Mouse (Mus musculus): ENCODE data around the gene Tdrd3.

Gene Tdrd3

GRCm38 (mm10) chr14:87415808-87416721 is at the start of gene Tdrd3:
Gene Tdrd3, plus strand, starts transcription at chr14:87416639.
- peak; percentile 92 to 95 for DNase-seq

- no peak for DNase-seq
Observed at GRCm38 (mm10) chr14:87367169-87367568, 49.3 kb upstream of the Tdrd3 start.

DNA sequence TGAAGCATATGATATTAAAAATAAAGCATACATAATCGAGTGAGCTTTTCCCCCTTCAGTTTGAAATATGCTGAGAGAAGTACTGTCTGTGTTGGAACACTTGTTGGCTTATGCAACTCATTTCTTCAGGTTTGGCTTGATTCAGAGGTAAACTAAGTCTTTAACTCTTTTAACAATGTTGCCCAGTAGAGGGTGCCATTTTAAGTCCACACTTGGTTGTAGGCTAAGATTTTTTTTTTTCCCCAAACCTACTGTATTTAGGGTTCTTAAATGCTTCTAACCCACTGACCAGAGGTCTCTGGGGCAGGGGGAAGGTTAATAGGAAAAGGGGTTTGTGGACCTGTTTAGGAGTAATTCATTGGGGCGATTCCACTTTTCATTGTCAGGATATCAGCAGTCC is 33.4 kb upstream of the Tdrd3 start:
- DNase-seq: no peak

DNA sequence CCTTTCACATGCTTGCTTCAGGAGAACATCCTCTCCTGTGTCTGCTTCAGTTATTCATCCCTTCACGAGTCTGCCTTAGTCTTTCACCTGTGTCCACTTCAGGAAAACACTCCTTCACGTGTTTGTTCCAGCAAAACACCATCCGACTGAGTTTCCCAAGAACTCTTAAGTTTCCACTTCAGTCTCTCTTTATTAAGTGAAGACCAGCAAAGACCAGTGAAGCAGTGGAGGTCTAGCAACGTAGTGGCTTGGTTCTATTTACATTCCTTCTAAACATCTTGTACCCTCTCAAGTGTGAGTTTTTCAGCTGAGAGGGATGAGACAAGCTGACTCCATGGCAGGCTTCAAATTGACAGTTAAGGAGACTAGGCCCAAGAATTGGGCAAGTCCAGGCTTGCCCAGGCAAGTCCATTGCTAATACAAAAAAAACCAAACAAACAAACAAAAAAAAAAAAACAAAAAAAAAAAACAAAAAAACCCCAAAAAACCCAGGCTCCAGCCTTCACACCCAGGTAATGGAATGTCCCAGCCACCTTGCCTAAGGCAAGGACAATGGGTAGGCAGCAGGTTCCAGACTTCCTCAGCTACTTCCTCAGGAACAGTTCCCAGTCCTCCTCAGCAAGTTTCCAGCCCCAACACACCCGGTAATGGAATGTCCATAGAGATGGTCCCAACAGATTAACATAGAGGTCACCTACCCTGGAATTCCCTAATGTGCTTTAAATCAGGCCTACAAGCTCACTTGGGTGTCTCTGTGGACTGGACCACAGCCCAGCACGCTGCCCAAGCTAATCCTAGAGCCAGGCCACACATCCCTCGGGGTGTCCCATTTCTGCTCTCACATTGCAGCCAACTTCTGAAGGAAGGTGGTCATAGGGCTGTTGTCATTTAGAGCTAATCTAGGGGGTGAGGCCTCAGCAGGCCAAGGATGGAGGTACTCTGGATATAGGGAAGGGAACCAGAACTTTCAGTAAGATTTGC is 31.9 kb upstream of the Tdrd3 start:
- no peak for DNase-seq

- no peak for DNase-seq
Observed at GRCm38 (mm10) chr14:87393096-87393495, 23.3 kb upstream of the Tdrd3 start.

DNA sequence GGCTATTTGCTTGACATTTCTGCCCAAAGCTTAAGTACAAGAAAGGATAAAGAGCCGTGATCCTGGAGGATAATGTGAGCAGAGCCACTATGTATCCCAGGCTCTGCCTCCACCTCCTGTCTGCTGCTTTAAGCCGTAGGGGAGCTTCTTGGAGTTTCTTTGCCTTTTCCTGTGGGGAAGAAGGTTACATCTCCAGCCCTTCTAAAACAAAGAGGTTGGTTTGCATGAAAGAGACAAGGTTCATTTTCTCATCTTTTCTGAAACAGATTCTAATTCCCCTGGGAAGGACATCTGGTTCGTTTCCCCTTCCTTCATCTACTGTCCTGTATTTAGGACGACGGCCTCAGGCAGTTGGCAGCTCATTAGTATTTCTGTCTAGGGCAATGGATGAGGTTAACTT is 19.8 kb upstream of the Tdrd3 start:
- no peak for DNase-seq

DNA sequence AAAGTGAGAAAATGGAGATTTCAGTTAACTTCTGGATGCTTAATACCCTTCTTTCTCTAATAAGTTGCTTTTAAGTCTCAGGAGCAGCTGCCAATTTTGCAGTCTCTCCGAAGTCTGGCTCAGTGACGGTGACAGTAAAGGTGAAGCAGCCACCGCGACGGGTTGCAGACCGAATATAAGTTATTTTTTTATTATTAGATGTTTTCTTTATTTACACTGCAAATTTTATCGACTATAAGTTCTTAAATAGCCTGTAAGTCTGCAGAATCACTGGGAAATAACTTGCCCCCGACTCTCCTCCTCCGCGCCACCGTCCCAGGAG is 992 bp upstream of the Tdrd3 start:
- no peak for DNase-seq

GRCm38 (mm10) chr14:87416755-87417690 is 584 bp downstream of the Tdrd3 start:
- peak; percentile 53 to 66 for DNase-seq

DNA sequence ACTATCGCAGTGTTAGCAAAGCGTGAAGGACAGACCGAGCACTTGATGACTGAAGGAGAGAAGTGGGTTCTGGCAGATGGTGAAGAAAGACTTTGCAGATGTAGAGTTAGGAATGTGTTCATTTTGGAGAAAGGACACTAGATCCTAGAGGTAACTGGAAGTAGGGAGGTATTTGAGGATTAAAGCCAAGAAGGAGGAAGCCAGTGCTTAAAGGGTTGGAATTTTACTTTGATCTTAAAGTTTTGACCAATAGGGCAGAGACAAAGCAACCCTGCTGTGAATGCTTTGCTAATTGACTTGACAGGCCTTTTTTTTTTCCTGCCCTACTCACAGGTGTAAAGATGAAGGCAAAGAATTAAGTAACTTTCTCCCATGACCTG is 1.2 kb downstream of the Tdrd3 start:
- DNase-seq: no peak

DNA sequence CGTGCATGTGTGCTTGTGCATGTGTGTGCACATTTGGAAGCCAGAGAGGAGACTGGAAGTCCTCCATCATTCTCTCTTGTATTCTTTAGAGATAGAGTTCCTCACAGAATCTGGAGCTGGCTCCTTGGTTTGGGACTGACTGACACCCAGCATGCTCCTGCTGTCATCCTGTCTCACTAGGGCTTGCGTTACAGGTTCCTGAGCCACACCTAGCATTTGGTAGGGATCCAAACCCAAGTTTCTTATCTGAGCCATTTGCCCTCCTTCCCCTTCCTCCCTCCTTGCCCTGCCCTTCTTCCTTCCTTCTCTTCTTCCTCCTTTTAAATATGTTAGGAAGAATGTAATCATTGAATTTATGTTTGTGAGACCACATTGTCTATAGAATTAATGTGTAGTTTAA is 3.3 kb downstream of the Tdrd3 start:
- no peak for DNase-seq

- DNase-seq: no peak
Observed at GRCm38 (mm10) chr14:87420576-87420975, 4.1 kb downstream of the Tdrd3 start.

GRCm38 (mm10) chr14:87422432-87422831 is 6.0 kb downstream of the Tdrd3 start:
- no peak for DNase-seq

DNA sequence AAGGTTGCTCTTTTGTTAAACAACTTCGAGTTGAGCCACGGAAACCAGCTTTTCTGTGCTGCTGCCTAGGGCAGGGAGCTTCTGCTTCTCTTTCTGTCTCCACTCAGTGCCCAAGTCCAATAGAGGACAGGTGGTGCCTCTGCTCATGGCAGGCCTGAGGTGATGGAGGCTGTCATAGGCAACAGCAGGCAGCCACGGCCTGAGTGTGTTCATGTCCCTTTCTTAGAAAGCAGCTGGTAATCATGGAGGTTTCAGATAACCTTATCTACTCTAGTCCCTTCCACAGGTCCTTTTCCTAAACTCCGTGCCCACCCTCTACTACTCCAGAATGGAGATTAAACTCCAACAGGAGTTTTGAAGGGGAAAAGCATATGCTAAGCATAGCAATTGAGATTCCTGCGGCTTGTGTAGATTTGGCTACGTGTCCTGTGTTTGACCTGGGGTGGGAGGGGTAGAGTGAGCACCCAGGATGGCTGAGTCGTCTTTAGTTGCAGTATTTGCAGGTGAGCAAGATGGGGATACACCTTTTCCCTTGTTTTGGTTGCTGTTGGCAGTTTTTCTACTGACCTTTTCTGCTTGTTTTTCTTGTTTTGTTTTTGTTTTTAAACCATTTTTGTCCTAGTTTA is 10.0 kb downstream of the Tdrd3 start:
- DNase-seq: peak; percentile 45 to 46

- DNase-seq: no peak
Observed at GRCm38 (mm10) chr14:87427032-87427431, 10.6 kb downstream of the Tdrd3 start.

- peak in 1 of 2 experiments; percentile 24 for DNase-seq
Observed at GRCm38 (mm10) chr14:87427659-87428289, 11.3 kb downstream of the Tdrd3 start.

GRCm38 (mm10) chr14:87433390-87433915 is 17.0 kb downstream of the Tdrd3 start:
- DNase-seq: no peak

- DNase-seq: no peak
Observed at GRCm38 (mm10) chr14:87435382-87435781, 18.9 kb downstream of the Tdrd3 start.

GRCm38 (mm10) chr14:87439721-87440120 is 23.3 kb downstream of the Tdrd3 start:
- no peak for DNase-seq

GRCm38 (mm10) chr14:87446331-87446913 is 30.0 kb downstream of the Tdrd3 start:
- DNase-seq: no peak

- DNase-seq: peak; percentile 85 to 89
Observed at GRCm38 (mm10) chr14:87451645-87452443, 35.4 kb downstream of the Tdrd3 start.
